Mouse (Mus musculus): ENCODE data around the gene Shank2. TPM values are rescaled to one million over a fixed set of nuclear protein-coding genes. Genes with fewer than 3 reads are reported as not detected.

Gene Shank2
- total and polyA plus RNA-seq, 3 experiments = not detected

- in situ Hi-C loops (cut with MboI; ENCODE audit: low pct_ligation_motif_present, low pct_unique_long_range_greater_than_20kb, low sequenced_read_pairs) = no loop called here
- no peak for TF ChIP-seq ZMIZ1 (IDR thresholded peaks at IDR 0.05; ENCODE audit: low read depth, low read length)
- H3K9me3 ChIP-seq (replicated peaks; ENCODE audit: low read length) = no peaks in the 10 kb centered on the region
These were observed 327.7 kb downstream of the Shank2 start for GRCm38 (mm10) chr7:144329403-144329890.

GRCm38 (mm10) chr7:144336626-144337025 lies 334.9 kb downstream of the Shank2 start:
- Histone ChIP-seq H3K27me3 (replicated peaks) (peaks cover 94% of the 10 kb centered on the region), H3K27ac (ENCODE audit: insufficient read depth, low read depth) (no peak overlapping the region), H3K4me3 (replicated peaks in 1 of 3; ENCODE audit: low read depth in 2 of 3, low read length in 2 of 3, poor library complexity in 1 of 3) (no peak overlapping the region), H3K36me3 (replicated peaks in 1 of 2; ENCODE audit: control insufficient read depth in 1 of 2, insufficient read depth in 1 of 2, low read length in 1 of 2) (no peaks in the 10 kb centered on the region), H3K79me2 (replicated peaks; ENCODE audit: control insufficient read depth, extremely low read depth, insufficient read depth, poor library complexity, severe bottlenecking) (no peaks in the 10 kb centered on the region), H3K9ac (ENCODE audit: insufficient read depth, low read depth) (no peak overlapping the region), H3K4me1 (ENCODE audit: control insufficient read depth in 1 of 2, insufficient read depth in 2 of 2) (no peaks in the 10 kb centered on the region), H3K4me2 (ENCODE audit: insufficient read depth, low read depth, poor library complexity, severe bottlenecking) (no peak overlapping the region), H3K9me3 (replicated peaks; ENCODE audit: low read length) (no peaks in the 10 kb centered on the region)
- dilution Hi-C loops (cut with MboI; ENCODE audit: extremely low pct_ligation_motif_present, extremely low pct_unique_long_range_greater_than_20kb, low sequenced_read_pairs) = no loop called here
- TF ChIP-seq MAFK (IDR thresholded peaks at IDR 0.05; ENCODE audit: insufficient replicate concordance, low read length) = no peak
- no peak for TF ChIP-seq UBTF (IDR thresholded peaks at IDR 0.05; ENCODE audit: low read depth, low read length)
- no peak for TF ChIP-seq USF1 (IDR thresholded peaks at IDR 0.05; ENCODE audit: low read depth, low read length)
- TF ChIP-seq POLR2AphosphoS2 (IDR thresholded peaks at IDR 0.05; ENCODE audit: low read depth, low read length) = no peak
- no peak for TF ChIP-seq TBP (conservative IDR thresholded peaks at IDR 0.05; ENCODE audit: low read depth, low read length)
- TF ChIP-seq USF2 (conservative IDR thresholded peaks at IDR 0.05; ENCODE audit: low read depth, low read length) = no peak
- no peak for TF ChIP-seq NELFE (IDR thresholded peaks at IDR 0.05; ENCODE audit: low read depth, low read length)
- TF ChIP-seq JUND (conservative IDR thresholded peaks at IDR 0.05; ENCODE audit: low read depth, low read length) = no peak
- TF ChIP-seq SMC3 (IDR thresholded peaks at IDR 0.05; ENCODE audit: low read depth, low read length) = no peak
- no peak for TF ChIP-seq MAX (IDR thresholded peaks at IDR 0.05; ENCODE audit: low read length)
- TF ChIP-seq POLR2A (IDR thresholded peaks at IDR 0.05; ENCODE audit: low read depth, low read length) = no peak
- TF ChIP-seq PAX5 (IDR thresholded peaks at IDR 0.05; ENCODE audit: low read length) = no peak
- no peak for TF ChIP-seq IRF4 (IDR thresholded peaks at IDR 0.05; ENCODE audit: low read depth, low read length)
- no peak for TF ChIP-seq E2F4 (IDR thresholded peaks at IDR 0.05; ENCODE audit: insufficient replicate concordance, low read depth, low read length)
- TF ChIP-seq GABPA (IDR thresholded peaks at IDR 0.05; ENCODE audit: insufficient replicate concordance, low read depth, low read length) = no peak
- DNase-seq (ENCODE audit: extremely low read depth) = no peak
- in situ Hi-C loops (cut with MboI; ENCODE audit: low pct_ligation_motif_present, low pct_unique_long_range_greater_than_20kb, low sequenced_read_pairs) = no loop called here

More at GRCm38 (mm10) chr7:144329403-144329890, 327.7 kb downstream of the Shank2 start:
- dilution Hi-C loops (cut with MboI; ENCODE audit: extremely low pct_ligation_motif_present, extremely low pct_unique_long_range_greater_than_20kb, low sequenced_read_pairs) = no loop called here
- H3K9ac ChIP-seq (ENCODE audit: insufficient read depth, low read depth) = no peak overlapping the region
- peaks cover 88% of the 10 kb centered on the region for H3K27me3 ChIP-seq (replicated peaks)
- H3K4me1 ChIP-seq (ENCODE audit: control insufficient read depth in 1 of 2, insufficient read depth in 2 of 2) = no peaks in the 10 kb centered on the region
- no peaks in the 10 kb centered on the region for H3K79me2 ChIP-seq (replicated peaks; ENCODE audit: control insufficient read depth, extremely low read depth, insufficient read depth, poor library complexity, severe bottlenecking)
- no peak overlapping the region for H3K4me3 ChIP-seq (replicated peaks in 1 of 3; ENCODE audit: low read depth in 2 of 3, low read length in 2 of 3, poor library complexity in 1 of 3)
- H3K27ac ChIP-seq (ENCODE audit: insufficient read depth, low read depth) = no peak overlapping the region
- no peaks in the 10 kb centered on the region for H3K36me3 ChIP-seq (replicated peaks in 1 of 2; ENCODE audit: control insufficient read depth in 1 of 2, insufficient read depth in 1 of 2, low read length in 1 of 2)
- no peak overlapping the region for H3K4me2 ChIP-seq (ENCODE audit: insufficient read depth, low read depth, poor library complexity, severe bottlenecking)
- no peak for DNase-seq (ENCODE audit: extremely low read depth)
